Mouse (Mus musculus): ENCODE measurements at regions not wholly inside any gene's neighbourhood (a gene's known extent, or its start where the extent isn't known, plus 50 kb on each side); places are given as distances from the start of the nearest gene placed in this dataset.

GRCm38 (mm10) chr9:94277096-94277495 is 260.8 kb downstream of the 1190002N15Rik start:
- DNase-seq = no peak
- Histone ChIP-seq H3K4me1 (ENCODE audit: control insufficient read depth, insufficient read depth, low read length) (no peaks in the 10 kb centered on the region), H3K36me3 (ENCODE audit: control insufficient read depth, insufficient read depth, low read length) (no peaks in the 10 kb centered on the region), H3K27ac (ENCODE audit: insufficient read depth, low read depth, low read length) (no peak overlapping the region), H3K4me3 (ENCODE audit: insufficient read depth, low read depth, low read length) (no peak overlapping the region), H3K27me3 (replicated peaks; ENCODE audit: control insufficient read depth, insufficient read depth, low read length) (no peaks in the 10 kb centered on the region)
- TF ChIP-seq CTCF (conservative IDR thresholded peaks at IDR 0.05; ENCODE audit: insufficient read depth, insufficient read length, low read depth, low read length) = no peak
- 79% methylated on average over 3 of the region's 3 CpGs for WGBS

GRCm38 (mm10) chr9:94269213-94269612 is 268.7 kb downstream of the 1190002N15Rik start:
- TF ChIP-seq POLR2A (IDR thresholded peaks at IDR 0.05; ENCODE audit: low read depth, low read length) (no peak), CTCF (conservative IDR thresholded peaks at IDR 0.05; ENCODE audit: insufficient read depth, insufficient read length, low read depth, low read length) (no peak)
- no peak overlapping the region for H3K4me3 ChIP-seq (ENCODE audit: insufficient read depth, low read depth, low read length)
- WGBS = 45% methylated on average over 5 of the region's 5 CpGs
- H3K27me3 ChIP-seq (replicated peaks; ENCODE audit: control insufficient read depth, insufficient read depth, low read length) = no peaks in the 10 kb centered on the region
- no peaks in the 10 kb centered on the region for H3K4me1 ChIP-seq (ENCODE audit: control insufficient read depth, insufficient read depth, low read length)
- no peak for DNase-seq
- no peak overlapping the region for H3K27ac ChIP-seq (ENCODE audit: insufficient read depth, low read depth, low read length)
- H3K36me3 ChIP-seq (ENCODE audit: control insufficient read depth, insufficient read depth, low read length) = no peaks in the 10 kb centered on the region

- no peaks in the 10 kb centered on the region for H3K36me3 ChIP-seq (ENCODE audit: control insufficient read depth, insufficient read depth, low read length)
- WGBS = 85% methylated on average over 1 of the region's 1 CpGs
- TF ChIP-seq POLR2A (IDR thresholded peaks at IDR 0.05; ENCODE audit: low read depth, low read length) (no peak), CTCF (conservative IDR thresholded peaks at IDR 0.05; ENCODE audit: insufficient read depth, insufficient read length, low read depth, low read length) (no peak)
- no peak overlapping the region for H3K27ac ChIP-seq (ENCODE audit: insufficient read depth, low read depth, low read length)
- no peaks in the 10 kb centered on the region for H3K27me3 ChIP-seq (replicated peaks; ENCODE audit: control insufficient read depth, insufficient read depth, low read length)
- H3K4me3 ChIP-seq (ENCODE audit: insufficient read depth, low read depth, low read length) = no peak overlapping the region
- no peak for DNase-seq
- H3K4me1 ChIP-seq (ENCODE audit: control insufficient read depth, insufficient read depth, low read length) = no peaks in the 10 kb centered on the region
Measured at GRCm38 (mm10) chr9:94267243-94267642, 270.6 kb downstream of the 1190002N15Rik start.

- TF ChIP-seq POLR2A (IDR thresholded peaks at IDR 0.05; ENCODE audit: low read depth, low read length) (no peak), CTCF (conservative IDR thresholded peaks at IDR 0.05; ENCODE audit: insufficient read depth, insufficient read length, low read depth, low read length) (no peak)
- Histone ChIP-seq H3K4me3 (ENCODE audit: insufficient read depth, low read depth, low read length) (no peak overlapping the region), H3K27ac (ENCODE audit: insufficient read depth, low read depth, low read length) (no peak overlapping the region), H3K27me3 (replicated peaks; ENCODE audit: control insufficient read depth, insufficient read depth, low read length) (no peaks in the 10 kb centered on the region; the same call in 1 of the 2 replicates), H3K36me3 (ENCODE audit: control insufficient read depth, insufficient read depth, low read length) (no peaks in the 10 kb centered on the region), H3K4me1 (ENCODE audit: control insufficient read depth, insufficient read depth, low read length) (no peaks in the 10 kb centered on the region)
- DNase-seq = peak; percentile 33
- WGBS = 27% methylated on average over 8 of the region's 8 CpGs
Measured at GRCm38 (mm10) chr9:94239479-94240241, 298.2 kb downstream of the 1190002N15Rik start.

- no peak for DNase-seq
- H3K36me3 ChIP-seq (ENCODE audit: control insufficient read depth, insufficient read depth, low read length) = no peaks in the 10 kb centered on the region
- H3K27me3 ChIP-seq (replicated peaks; ENCODE audit: control insufficient read depth, insufficient read depth, low read length) = no peaks in the 10 kb centered on the region; the same call in 1 of the 2 replicates
- no peak overlapping the region for H3K4me3 ChIP-seq (ENCODE audit: insufficient read depth, low read depth, low read length)
- TF ChIP-seq CTCF (conservative IDR thresholded peaks at IDR 0.05; ENCODE audit: insufficient read depth, insufficient read length, low read depth, low read length) = no peak
- no peak for TF ChIP-seq POLR2A (IDR thresholded peaks at IDR 0.05; ENCODE audit: low read depth, low read length)
- no peak overlapping the region for H3K27ac ChIP-seq (ENCODE audit: insufficient read depth, low read depth, low read length)
- H3K4me1 ChIP-seq (ENCODE audit: control insufficient read depth, insufficient read depth, low read length) = no peaks in the 10 kb centered on the region
Measured at GRCm38 (mm10) chr9:94238565-94238964, 299.3 kb downstream of the 1190002N15Rik start.

GRCm38 (mm10) chr9:94229537-94229936 is 308.3 kb downstream of the 1190002N15Rik start:
- WGBS = 47% methylated on average over 2 of the region's 2 CpGs
- TF ChIP-seq CTCF (conservative IDR thresholded peaks at IDR 0.05; ENCODE audit: insufficient read depth, insufficient read length, low read depth, low read length) = no peak
- DNase-seq = no peak

GRCm38 (mm10) chr9:94219116-94219515 is 318.8 kb downstream of the 1190002N15Rik start:
- peak; percentile 2 for DNase-seq
- Histone ChIP-seq H3K36me3 (ENCODE audit: control insufficient read depth, insufficient read depth, low read length) (no peaks in the 10 kb centered on the region), H3K4me3 (ENCODE audit: insufficient read depth, low read depth, low read length) (no peak overlapping the region), H3K27me3 (replicated peaks; ENCODE audit: control insufficient read depth, insufficient read depth, low read length) (no peaks in the 10 kb centered on the region), H3K27ac (ENCODE audit: insufficient read depth, low read depth, low read length) (no peak overlapping the region), H3K4me1 (ENCODE audit: control insufficient read depth, insufficient read depth, low read length) (no peaks in the 10 kb centered on the region)
- 73% methylated on average over 2 of the region's 2 CpGs for WGBS
- 0 out of 2 replicates have a peak, but pooled peaks have one; percentile 16 for TF ChIP-seq CTCF (conservative IDR thresholded peaks at IDR 0.05; ENCODE audit: insufficient read depth, insufficient read length, low read depth, low read length)
- TF ChIP-seq POLR2A (IDR thresholded peaks at IDR 0.05; ENCODE audit: low read depth, low read length) = no peak

More at GRCm38 (mm10) chr9:94229537-94229936, 308.3 kb downstream of the 1190002N15Rik start:
- no peak overlapping the region for H3K4me3 ChIP-seq (ENCODE audit: insufficient read depth, low read depth, low read length)
- no peaks in the 10 kb centered on the region for H3K36me3 ChIP-seq (ENCODE audit: control insufficient read depth, insufficient read depth, low read length)
- no peak overlapping the region for H3K27ac ChIP-seq (ENCODE audit: insufficient read depth, low read depth, low read length)
- no peaks in the 10 kb centered on the region for H3K27me3 ChIP-seq (replicated peaks; ENCODE audit: control insufficient read depth, insufficient read depth, low read length)
- no peaks in the 10 kb centered on the region for H3K4me1 ChIP-seq (ENCODE audit: control insufficient read depth, insufficient read depth, low read length)

Measured in kidney, adult 2 months (tissue).